Mouse (Mus musculus) brain, embryonic 18.5 days (tissue): Measurements from ENCODE around the gene R3hdm1.

Experiments
- DNase-seq: peaks from one replicate; pipeline ENCODE4 v3.0.0-alpha.2; 2012; ENCODE audit warnings: low read depth, low spot score

Gene R3hdm1

GRCm38 (mm10) chr1:128102641-128103461 lies at the start of gene R3hdm1, which contains the start of gene Zranb3:
R3hdm1 (plus strand) TSS chr1:128103301.
Zranb3 (minus strand) TSS chr1:128103047.
- DNase-seq = peak; percentile 100

- no peak for DNase-seq
Observed at GRCm38 (mm10) chr1:128057269-128057668, 45.8 kb upstream of the R3hdm1 start.

GRCm38 (mm10) chr1:128058625-128059024 lies 44.5 kb upstream of the R3hdm1 start:
- no peak for DNase-seq

GRCm38 (mm10) chr1:128060655-128061344 lies 42.3 kb upstream of the R3hdm1 start:
- no peak for DNase-seq

- DNase-seq = no peak
Observed at GRCm38 (mm10) chr1:128061401-128061800, 41.7 kb upstream of the R3hdm1 start.

- no peak for DNase-seq
Observed at GRCm38 (mm10) chr1:128062167-128062566, 40.9 kb upstream of the R3hdm1 start.

GRCm38 (mm10) chr1:128064716-128065115 lies 38.4 kb upstream of the R3hdm1 start:
- no peak for DNase-seq

GRCm38 (mm10) chr1:128068945-128069397 lies 34.1 kb upstream of the R3hdm1 start:
- DNase-seq = no peak

GRCm38 (mm10) chr1:128070003-128070402 lies 33.1 kb upstream of the R3hdm1 start:
- DNase-seq = no peak

- no peak for DNase-seq
Observed at GRCm38 (mm10) chr1:128073051-128073450, 30.1 kb upstream of the R3hdm1 start.

- no peak for DNase-seq
Observed at GRCm38 (mm10) chr1:128076791-128077479, 26.2 kb upstream of the R3hdm1 start.

GRCm38 (mm10) chr1:128077788-128078187 lies 25.3 kb upstream of the R3hdm1 start:
- no peak for DNase-seq

- DNase-seq = no peak
Observed at GRCm38 (mm10) chr1:128078646-128079045, 24.5 kb upstream of the R3hdm1 start.

- no peak for DNase-seq
Observed at GRCm38 (mm10) chr1:128080936-128081696, 22.0 kb upstream of the R3hdm1 start.

- DNase-seq = no peak
Observed at GRCm38 (mm10) chr1:128081873-128082272, 21.2 kb upstream of the R3hdm1 start.

- DNase-seq = no peak
Observed at GRCm38 (mm10) chr1:128082800-128083199, 20.3 kb upstream of the R3hdm1 start.

- DNase-seq = no peak
Observed at GRCm38 (mm10) chr1:128094686-128095085, 8.4 kb upstream of the R3hdm1 start.

GRCm38 (mm10) chr1:128098309-128098708 lies 4.8 kb upstream of the R3hdm1 start:
- DNase-seq = no peak

GRCm38 (mm10) chr1:128102251-128102640 lies 855 bp upstream of the R3hdm1 start:
- DNase-seq = no peak

GRCm38 (mm10) chr1:128103520-128104088 lies 503 bp downstream of the R3hdm1 start:
- peak; percentile 20 for DNase-seq
